Mouse (Mus musculus) liver, embryonic 14.5 days (tissue): ENCODE measurements at regions not wholly inside any gene's neighbourhood (a gene's known extent, or its start where the extent isn't known, plus 50 kb on each side); places are given as distances from the start of the nearest gene placed in this dataset.

ENCODE experiments used
- ATAC-seq: fragments of 200-750 bp; cut with Nextera tagmentation; 2 replicates; pipeline ENCODE4 v1.8.0; 2017; ENCODE audit warnings: moderate number of reproducible peaks, mild to moderate bottlenecking, moderate library complexity; ENCODE audit not compliant: insufficient read depth
- DNase-seq, 3 experiments: peaks; one replicate each; pipeline ENCODE4 v3.0.0-alpha.2; 2012 to 2013; ENCODE audit warnings: low read depth in 3 of 3, low spot score in 3 of 3
- H3K27ac ChIP-seq: fragments of 300-500 bp; sonication (generic); 2 replicates; pipeline ENCODE4 v1.5.1; 2014; ENCODE audit warnings: moderate library complexity, mild to moderate bottlenecking, control low read depth, inconsistent platforms
- H3K27me3 ChIP-seq: fragments of 300-500 bp; sonication (generic); 2 replicates; pipeline ENCODE4 v1.6.1; 2014; ENCODE audit warnings: mild to moderate bottlenecking, low read length, moderate library complexity; ENCODE audit not compliant: control insufficient read depth, insufficient read depth
- H3K36me3 ChIP-seq: fragments of 300-500 bp; sonication (generic); replicated peaks from 2 replicates; pipeline ENCODE4 v1.6.1; 2014; ENCODE audit warnings: low read depth; ENCODE audit not compliant: control insufficient read depth, insufficient read depth
- H3K4me1 ChIP-seq, 2 experiments: fragments of 200-500 bp in 1 of 2; fragments of 300-500 bp in 1 of 2; sonication (generic) in 1 of 2; replicated peaks; 2 replicates each; pipeline ENCODE4 v1.6.1; 2012 to 2014; ENCODE audit warnings: antibody characterized with exemption in 1 of 2, inconsistent platforms in 1 of 2, low read length in 1 of 2; ENCODE audit not compliant: control insufficient read depth in 2 of 2, insufficient read depth in 2 of 2
- H3K4me2 ChIP-seq: fragments of 300-500 bp; sonication (generic); 2 replicates; pipeline ENCODE4 v1.6.1; 2014; ENCODE audit warnings: low read depth, mild to moderate bottlenecking, control low read depth, moderate library complexity
- H3K4me3 ChIP-seq, 2 experiments: fragments of 200-500 bp in 1 of 2; fragments of 300-500 bp in 1 of 2; sonication (generic) in 1 of 2; 2 replicates each; pipeline ENCODE4 v1.5.1; 2012 to 2014; ENCODE audit warnings: low read depth in 2 of 2, low read length in 2 of 2, mild to moderate bottlenecking in 2 of 2, control low read depth in 1 of 2, inconsistent platforms in 1 of 2, moderate library complexity in 1 of 2; ENCODE audit not compliant: insufficient read depth in 1 of 2
- H3K9ac ChIP-seq: fragments of 300-500 bp; sonication (generic); replicated peaks from 2 replicates; pipeline ENCODE4 v1.6.1; 2014; ENCODE audit warnings: mild to moderate bottlenecking, control low read depth, moderate library complexity
- H3K9me3 ChIP-seq: fragments of 300-500 bp; sonication (generic); 2 replicates; pipeline ENCODE4 v1.6.1; 2016; ENCODE audit warnings: low read length, mixed read lengths; ENCODE audit not compliant: control insufficient read depth
- CTCF ChIP-seq: IDR thresholded peaks from 2 replicates; pipeline ENCODE4 v1.5.1; 2016; ENCODE audit warnings: antibody characterized with exemption, low read depth, control low read depth
- EP300 ChIP-seq: IDR thresholded peaks from 2 replicates; pipeline ENCODE4 v1.6.1; 2016; ENCODE audit warnings: antibody characterized with exemption, low read depth
- WGBS: fragments of 180-500 bp; shearing (Covaris S2); extraction: QIAGEN DNeasy Blood & Tissue Kit; methylation state at CpG from one replicate; pipeline ENCODE4 v1.1.7; 2014; ENCODE audit not compliant: insufficient replicate concordance; 5-methylcytosine and 5-hydroxymethylcytosine counted together

DNA sequence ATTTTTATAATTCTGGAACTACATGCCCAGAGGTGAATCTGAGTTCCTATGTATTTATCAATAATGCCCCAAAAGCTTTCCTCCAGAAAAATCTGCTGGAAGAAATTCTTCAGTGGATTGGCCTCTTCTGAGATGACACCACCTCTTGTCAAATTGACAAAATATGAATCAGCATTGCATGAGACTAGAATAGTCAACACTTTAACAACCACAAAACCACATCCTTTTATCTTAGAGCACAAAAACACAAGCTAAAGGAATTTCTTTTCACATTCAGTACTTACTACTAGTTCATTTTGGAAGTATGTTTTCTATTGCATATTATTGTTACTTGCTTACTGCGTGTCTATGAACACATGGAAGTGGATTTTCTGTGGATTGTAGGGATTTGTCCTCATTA lies 1377.9 kb upstream of the Sel1l start:
- no peak for TF ChIP-seq EP300
- TF ChIP-seq CTCF: no peak
- no peak for ATAC-seq
- Histone ChIP-seq H3K9ac (no peak overlapping the region), H3K4me2 (no peak overlapping the region), H3K4me3 (no peak overlapping the region), H3K4me1 (no peaks in the 10 kb centered on the region), H3K27ac (no peak overlapping the region), H3K27me3 (no peaks in the 10 kb centered on the region), H3K36me3 (no peaks in the 10 kb centered on the region), H3K9me3 (no peaks in the 10 kb centered on the region)
- no peak for DNase-seq
- WGBS: 74% methylated on average over 1 of the region's 1 CpGs

DNA sequence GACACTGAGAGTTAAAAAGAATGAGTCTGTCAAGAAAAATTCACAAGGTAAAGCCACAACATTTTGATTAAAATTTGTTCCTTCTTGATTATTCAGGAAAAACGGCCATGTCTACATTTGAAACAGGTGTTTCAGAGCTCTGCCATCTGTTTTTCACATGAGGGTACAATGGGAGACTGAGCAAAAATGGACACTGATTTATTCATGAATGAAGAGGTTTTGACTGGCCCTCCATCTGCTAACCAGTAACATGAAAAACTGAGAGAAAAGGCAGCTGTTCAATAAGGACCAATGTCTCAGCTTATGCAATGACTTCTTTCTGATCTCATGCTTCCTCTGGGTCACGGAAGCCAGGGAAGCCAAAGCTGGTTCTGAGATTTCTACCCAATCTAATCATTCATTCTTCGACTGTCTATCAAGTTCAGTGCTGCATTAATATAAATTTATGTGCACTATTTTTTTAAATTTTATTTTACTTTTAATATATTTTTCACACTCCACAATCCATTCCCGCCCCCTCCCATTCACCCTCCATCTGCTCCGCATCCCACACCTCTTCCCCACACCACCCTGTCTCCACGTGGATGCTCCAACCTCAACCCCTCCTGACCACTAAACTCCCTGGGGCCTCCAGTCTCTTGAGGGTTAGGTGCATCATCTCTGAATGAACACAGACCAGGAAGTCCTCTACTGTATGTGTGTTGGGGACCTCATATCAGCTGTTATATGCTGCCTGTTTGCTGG lies 1372.4 kb upstream of the Sel1l start:
- DNase-seq: no peak
- Histone ChIP-seq H3K36me3 (no peaks in the 10 kb centered on the region), H3K4me3 (no peak overlapping the region), H3K9me3 (no peaks in the 10 kb centered on the region), H3K9ac (no peak overlapping the region), H3K4me2 (no peak overlapping the region), H3K27me3 (no peaks in the 10 kb centered on the region), H3K4me1 (no peaks in the 10 kb centered on the region), H3K27ac (no peak overlapping the region)
- ATAC-seq: no peak
- 56% methylated on average over 6 of the region's 6 CpGs for WGBS
- TF ChIP-seq CTCF (no peak), EP300 (no peak)

DNA sequence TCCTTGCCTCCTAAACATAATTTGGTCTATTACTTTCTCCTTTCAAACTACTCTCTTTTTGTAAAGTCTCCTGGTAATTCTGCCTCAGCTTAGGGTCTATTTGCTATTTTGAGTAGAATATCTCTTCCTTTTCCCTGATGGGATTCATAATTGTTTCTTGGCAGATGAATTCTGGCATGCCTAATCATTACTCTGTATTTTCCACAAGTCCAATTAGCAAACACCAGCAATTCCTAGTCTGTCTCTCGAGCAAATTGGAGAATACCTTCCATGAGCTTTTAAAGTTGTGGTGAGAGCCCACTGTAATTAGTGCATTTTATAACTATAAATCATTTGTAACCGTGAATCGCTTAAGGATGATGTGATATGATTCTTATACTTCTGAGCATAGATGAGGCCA lies 1358.6 kb upstream of the Sel1l start:
- H3K36me3 ChIP-seq: no peaks in the 10 kb centered on the region
- no peak for ATAC-seq
- WGBS: 51% methylated on average over 3 of the region's 3 CpGs

DNA sequence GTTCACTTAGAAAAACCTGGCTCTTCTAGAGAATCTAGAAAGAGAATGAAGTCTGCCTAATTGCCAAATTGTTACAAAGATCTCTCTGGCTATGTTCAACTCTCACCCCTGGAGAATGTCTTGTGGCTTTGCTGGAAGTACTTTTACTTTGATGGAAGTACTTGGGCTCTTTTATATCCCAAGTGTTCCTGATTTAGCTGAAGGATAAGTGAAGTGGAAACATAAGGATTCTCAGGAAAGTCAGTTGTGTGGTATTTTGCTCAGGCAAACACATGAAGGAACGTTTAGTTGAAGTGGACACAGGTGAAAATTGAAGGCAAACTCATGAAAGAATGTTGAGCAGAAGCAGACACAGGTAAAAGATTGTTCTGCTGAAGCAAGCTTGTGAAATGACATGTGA lies 1340.0 kb upstream of the Sel1l start:
- ATAC-seq: no peak
- WGBS: 30% methylated on average over 1 of the region's 1 CpGs
- Histone ChIP-seq H3K9ac (no peak overlapping the region), H3K4me3 (no peak overlapping the region), H3K4me2 (no peak overlapping the region), H3K27me3 (no peaks in the 10 kb centered on the region), H3K9me3 (no peaks in the 10 kb centered on the region), H3K36me3 (no peaks in the 10 kb centered on the region), H3K27ac (no peak overlapping the region), H3K4me1 (no peaks in the 10 kb centered on the region)
- no peak for TF ChIP-seq CTCF
- no peak for TF ChIP-seq EP300
- DNase-seq: no peak

More for the DNA sequence above, 1358.6 kb upstream of the Sel1l start:
- TF ChIP-seq CTCF (no peak), EP300 (no peak)
- no peak overlapping the region for H3K4me2 ChIP-seq
- H3K4me3 ChIP-seq: no peak overlapping the region
- no peak for DNase-seq
- H3K9ac ChIP-seq: no peak overlapping the region
- H3K4me1 ChIP-seq: no peaks in the 10 kb centered on the region
- no peaks in the 10 kb centered on the region for H3K9me3 ChIP-seq
- H3K27ac ChIP-seq: no peak overlapping the region
- no peaks in the 10 kb centered on the region for H3K27me3 ChIP-seq

DNA sequence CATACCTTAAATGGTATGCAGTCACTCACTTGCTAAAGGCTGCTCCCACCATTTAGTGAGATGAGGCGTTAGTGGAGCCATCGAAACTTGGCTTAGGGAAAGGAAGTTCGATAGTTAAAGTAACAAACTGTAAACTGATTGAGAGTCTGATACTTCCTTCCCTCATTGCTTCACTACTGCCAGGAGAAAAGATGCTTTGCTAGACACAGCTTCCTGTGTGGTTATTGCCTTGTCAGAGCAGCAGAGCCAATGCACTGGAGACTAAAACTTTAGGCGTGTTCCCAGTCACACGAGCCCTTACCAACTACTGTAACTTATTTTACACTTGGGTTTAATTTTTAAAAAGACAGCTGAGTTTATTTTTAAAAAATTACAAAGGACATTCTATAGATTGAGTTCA lies 1324.8 kb upstream of the Sel1l start:
- Histone ChIP-seq H3K36me3 (no peaks in the 10 kb centered on the region), H3K4me3 (no peak overlapping the region), H3K9me3 (no peaks in the 10 kb centered on the region), H3K27ac (no peak overlapping the region), H3K4me1 (no peaks in the 10 kb centered on the region), H3K4me2 (no peak overlapping the region), H3K9ac (no peak overlapping the region), H3K27me3 (no peaks in the 10 kb centered on the region)
- TF ChIP-seq CTCF (no peak), EP300 (no peak)
- DNase-seq: no peak
- 12% methylated on average over 5 of the region's 5 CpGs for WGBS
- ATAC-seq: no peak
